Mouse (Mus musculus) megakaryocyte-erythroid progenitor cell, adult 5-6 weeks (primary cell): Measurements from ENCODE around the gene Olfr1048. TPM values are rescaled to one million over a fixed set of nuclear protein-coding genes. Genes with fewer than 3 reads are reported as not detected.
"Not testable (repeated sequence)": the region's sequence is repeated elsewhere in the genome, so short reads cannot be mapped to it uniquely, and the experiment has no call there.

Experiments used
- ATAC-seq: replicated peaks from 2 replicates; pipeline ENCODE4 v1.8.0; 2016; ENCODE audit warnings: mild to moderate bottlenecking, inconsistent platforms; ENCODE audit not compliant: severe bottlenecking, poor library complexity, low FRiP score, low TSS enrichment
- total RNA-seq, 2 experiments: library from RNA; stranded (forward) in 1 of 2; stranded (reverse) in 1 of 2; fragments of 200-1000, 215-1000 nt in 1 of 2; fragments of >200 nt in 1 of 2; fragmentation: Nextera tagmentation in 1 of 2; gene quantifications; 2 replicates each; pipeline ENCODE4 v1.2.3; 2014 to 2017

The Olfr1048 gene
- total RNA-seq (2014; fragmentation: Nextera tagmentation) (not detected in 2 replicates), total RNA-seq (2017) (not detected in 2 replicates)

GRCm38 (mm10) chr2:86240189-86240588 is at the start of gene Olfr1048:
TSS of gene Olfr1048 (minus strand) at chr2:86240289.
- ATAC-seq: no peak

GRCm38 (mm10) chr2:86278988-86279387 is 38.9 kb upstream of the Olfr1048 start, which contains the start of gene Olfr1051:
TSS of gene Olfr1051 (minus strand) at chr2:86279088.
- ATAC-seq: not testable (repeated sequence)

- not testable (repeated sequence) for ATAC-seq
Observed at GRCm38 (mm10) chr2:86258228-86258627, 18.1 kb upstream of the Olfr1048 start, which contains the start of gene Olfr1049. TSS of gene Olfr1049 (minus strand) at chr2:86258328.

DNA sequence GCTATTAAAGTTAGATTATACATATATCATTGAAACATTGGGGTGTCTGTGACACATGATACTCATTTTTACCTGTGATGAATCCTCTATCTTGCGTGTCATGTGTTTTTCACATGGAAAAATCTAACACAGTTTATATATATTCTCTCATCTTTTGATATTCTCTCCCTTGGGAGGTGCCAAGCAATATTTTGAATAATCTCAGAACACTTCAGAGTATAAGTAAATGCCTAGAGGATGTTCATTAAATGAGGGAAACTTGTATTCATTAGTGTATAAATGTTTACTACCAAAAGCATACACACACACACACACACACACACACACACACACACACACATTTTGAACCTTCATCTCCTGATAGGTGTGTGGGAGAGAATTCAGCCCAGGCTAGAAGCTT is 8.8 kb downstream of the Olfr1048 start, which contains the start of gene Olfr1047:
Gene Olfr1047, minus strand, starts transcription at position 101 of the 400 bp plus-strand sequence.
- ATAC-seq: no peak

GRCm38 (mm10) chr2:86219214-86219613 is 20.9 kb downstream of the Olfr1048 start, which contains the start of gene Olfr1046:
TSS of gene Olfr1046 (minus strand) at chr2:86219314.
- no peak for ATAC-seq

DNA sequence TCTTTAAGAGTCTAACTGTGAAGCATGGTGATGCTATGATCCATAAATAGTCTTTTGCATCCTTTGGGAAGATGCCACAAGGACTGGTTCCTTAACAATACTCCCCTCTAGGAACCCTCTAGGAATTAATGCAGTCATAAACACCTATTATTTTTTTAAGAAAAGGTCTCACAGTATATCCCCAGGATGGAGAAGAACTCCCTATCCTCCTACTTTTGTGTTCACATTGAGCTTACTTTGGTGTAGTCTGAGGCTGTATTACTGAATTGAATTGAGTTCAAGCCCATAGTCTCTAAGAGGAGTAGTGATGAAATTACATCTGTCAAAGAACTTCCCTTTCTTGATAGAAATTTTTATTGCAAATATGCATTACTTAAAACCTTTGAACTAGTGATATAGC is 37.2 kb downstream of the Olfr1048 start, which contains the start of gene Olfr1045:
Gene Olfr1045, minus strand, starts transcription at position 101 of the 400 bp plus-strand sequence.
- ATAC-seq: no peak

DNA sequence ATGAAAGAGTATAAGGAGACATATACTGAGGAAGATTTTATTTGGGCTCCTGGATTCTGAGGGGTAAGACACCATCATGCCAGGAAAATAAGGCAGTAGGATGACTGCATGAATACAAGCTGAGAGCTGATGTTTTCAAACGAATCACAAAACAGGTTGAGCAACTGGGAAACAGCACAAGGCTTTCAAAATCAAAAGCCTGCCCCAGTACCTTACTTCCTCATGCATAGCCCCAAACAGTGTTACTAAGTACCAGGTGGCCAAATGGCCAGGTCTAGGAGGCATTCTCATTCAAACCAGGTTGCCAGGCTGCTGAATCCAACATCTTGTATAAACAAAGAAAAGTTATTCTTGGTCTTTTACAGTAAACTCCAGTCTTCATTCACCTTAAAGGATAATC is 44.2 kb downstream of the Olfr1048 start:
- ATAC-seq: no peak

- ATAC-seq: no peak
Observed at GRCm38 (mm10) chr2:86185583-86185982, 54.5 kb downstream of the Olfr1048 start, which contains the start of gene Olfr52. TSS of gene Olfr52 (minus strand) at chr2:86185683.

Other genes starting within 250 kb of the Olfr1048 start
- gene Olfr1031, start 250.0 kb downstream of the Olfr1048 start, total RNA-seq (2014; fragmentation: Nextera tagmentation): not detected in 2 replicates
- not detected in 2 replicates for gene Olfr1031, start 250.0 kb downstream of the Olfr1048 start, total RNA-seq (2017)
- not detected in 2 replicates for gene Olfr1032, start 234.7 kb downstream of the Olfr1048 start, total RNA-seq (2014; fragmentation: Nextera tagmentation)
- gene Olfr1032, start 234.7 kb downstream of the Olfr1048 start, total RNA-seq (2017): not detected in 2 replicates
- gene Olfr1033, start 219.7 kb downstream of the Olfr1048 start, total RNA-seq (2014; fragmentation: Nextera tagmentation): 0.09 TPM in 1 of 2 replicates, not detected in the other
- gene Olfr1033, start 219.7 kb downstream of the Olfr1048 start, total RNA-seq (2017): not detected in 2 replicates
- gene Olfr1034, start 194.4 kb downstream of the Olfr1048 start, total RNA-seq (2014; fragmentation: Nextera tagmentation): not detected in 2 replicates
- gene Olfr1034, start 194.4 kb downstream of the Olfr1048 start, total RNA-seq (2017): not detected in 2 replicates
- gene Olfr1036, start 166.3 kb downstream of the Olfr1048 start, total RNA-seq (2014; fragmentation: Nextera tagmentation): not detected in 2 replicates
- not detected in 2 replicates for gene Olfr1036, start 166.3 kb downstream of the Olfr1048 start, total RNA-seq (2017)
- gene Olfr1037, start 152.9 kb downstream of the Olfr1048 start, total RNA-seq (2014; fragmentation: Nextera tagmentation): not detected in 2 replicates
- gene Olfr1037, start 152.9 kb downstream of the Olfr1048 start, total RNA-seq (2017): not detected in 2 replicates
- gene Olfr1039, start 104.4 kb downstream of the Olfr1048 start, total RNA-seq (2014; fragmentation: Nextera tagmentation): not detected in 2 replicates
- not detected in 2 replicates for gene Olfr1039, start 104.4 kb downstream of the Olfr1048 start, total RNA-seq (2017)
- not detected in 2 replicates for gene Olfr1040, start 93.6 kb downstream of the Olfr1048 start, total RNA-seq (2014; fragmentation: Nextera tagmentation)
- not detected in 2 replicates for gene Olfr1040, start 93.6 kb downstream of the Olfr1048 start, total RNA-seq (2017)
- gene Olfr1042, start 78.5 kb downstream of the Olfr1048 start, total RNA-seq (2014; fragmentation: Nextera tagmentation): not detected in 2 replicates
- not detected in 2 replicates for gene Olfr1042, start 78.5 kb downstream of the Olfr1048 start, total RNA-seq (2017)
- not detected in 2 replicates for gene Olfr1043, start 72.8 kb downstream of the Olfr1048 start, total RNA-seq (2014; fragmentation: Nextera tagmentation)
- not detected in 2 replicates for gene Olfr1043, start 72.8 kb downstream of the Olfr1048 start, total RNA-seq (2017)
- not detected in 2 replicates for gene Olfr1044, start 62.5 kb downstream of the Olfr1048 start, total RNA-seq (2014; fragmentation: Nextera tagmentation)
- not detected in 2 replicates for gene Olfr1044, start 62.5 kb downstream of the Olfr1048 start, total RNA-seq (2017)
- gene Olfr52, start 54.6 kb downstream of the Olfr1048 start, total RNA-seq (2014; fragmentation: Nextera tagmentation): not detected in 2 replicates
- gene Olfr52, start 54.6 kb downstream of the Olfr1048 start, total RNA-seq (2017): not detected in 2 replicates
- gene Olfr1045, start 37.3 kb downstream of the Olfr1048 start, total RNA-seq (2014; fragmentation: Nextera tagmentation): not detected in 2 replicates
- not detected in 2 replicates for gene Olfr1045, start 37.3 kb downstream of the Olfr1048 start, total RNA-seq (2017)
- gene Olfr1046, start 21.0 kb downstream of the Olfr1048 start, total RNA-seq (2014; fragmentation: Nextera tagmentation): not detected in 2 replicates
- not detected in 2 replicates for gene Olfr1046, start 21.0 kb downstream of the Olfr1048 start, total RNA-seq (2017)
- not detected in 2 replicates for gene Olfr1047, start 8.9 kb downstream of the Olfr1048 start, total RNA-seq (2014; fragmentation: Nextera tagmentation)
- gene Olfr1047, start 8.9 kb downstream of the Olfr1048 start, total RNA-seq (2017): not detected in 2 replicates
- gene Olfr1049, start 18.0 kb upstream of the Olfr1048 start, total RNA-seq (2014; fragmentation: Nextera tagmentation): not detected in 2 replicates
- gene Olfr1049, start 18.0 kb upstream of the Olfr1048 start, total RNA-seq (2017): not detected in 2 replicates
- gene Olfr1051, start 38.8 kb upstream of the Olfr1048 start, total RNA-seq (2014; fragmentation: Nextera tagmentation): not detected in 2 replicates
- not detected in 2 replicates for gene Olfr1051, start 38.8 kb upstream of the Olfr1048 start, total RNA-seq (2017)
- gene Olfr1052, start 52.2 kb upstream of the Olfr1048 start, total RNA-seq (2014; fragmentation: Nextera tagmentation): not detected in 2 replicates
- gene Olfr1052, start 52.2 kb upstream of the Olfr1048 start, total RNA-seq (2017): not detected in 2 replicates
- gene Olfr1053, start 75.0 kb upstream of the Olfr1048 start, total RNA-seq (2014; fragmentation: Nextera tagmentation): not detected in 2 replicates
- not detected in 2 replicates for gene Olfr1053, start 75.0 kb upstream of the Olfr1048 start, total RNA-seq (2017)
- not detected in 2 replicates for gene Olfr1054, start 95.1 kb upstream of the Olfr1048 start, total RNA-seq (2014; fragmentation: Nextera tagmentation)
- gene Olfr1054, start 95.1 kb upstream of the Olfr1048 start, total RNA-seq (2017): not detected in 2 replicates
- gene Olfr1055, start 110.0 kb upstream of the Olfr1048 start, total RNA-seq (2014; fragmentation: Nextera tagmentation): not detected in 2 replicates
- not detected in 2 replicates for gene Olfr1055, start 110.0 kb upstream of the Olfr1048 start, total RNA-seq (2017)
- gene Olfr1056, start 122.2 kb upstream of the Olfr1048 start, total RNA-seq (2014; fragmentation: Nextera tagmentation): not detected in 2 replicates
- gene Olfr1056, start 122.2 kb upstream of the Olfr1048 start, total RNA-seq (2017): not detected in 2 replicates
- not detected in 2 replicates for gene Olfr1057, start 138.1 kb upstream of the Olfr1048 start, total RNA-seq (2014; fragmentation: Nextera tagmentation)
- not detected in 2 replicates for gene Olfr1057, start 138.1 kb upstream of the Olfr1048 start, total RNA-seq (2017)
- gene Olfr1058, start 148.3 kb upstream of the Olfr1048 start, total RNA-seq (2014; fragmentation: Nextera tagmentation): not detected in 2 replicates
- not detected in 2 replicates for gene Olfr1058, start 148.3 kb upstream of the Olfr1048 start, total RNA-seq (2017)
- gene Olfr1061, start 173.8 kb upstream of the Olfr1048 start, total RNA-seq (2014; fragmentation: Nextera tagmentation): not detected in 2 replicates
- not detected in 2 replicates for gene Olfr1061, start 173.8 kb upstream of the Olfr1048 start, total RNA-seq (2017)
- not detected in 2 replicates for gene Olfr1062, start 186.5 kb upstream of the Olfr1048 start, total RNA-seq (2014; fragmentation: Nextera tagmentation)
- not detected in 2 replicates for gene Olfr1062, start 186.5 kb upstream of the Olfr1048 start, total RNA-seq (2017)
- gene Olfr1065, start 210.3 kb upstream of the Olfr1048 start, total RNA-seq (2014; fragmentation: Nextera tagmentation): not detected in 2 replicates
- gene Olfr1065, start 210.3 kb upstream of the Olfr1048 start, total RNA-seq (2017): not detected in 2 replicates
- not detected in 2 replicates for gene Olfr1066, start 216.0 kb upstream of the Olfr1048 start, total RNA-seq (2014; fragmentation: Nextera tagmentation)
- not detected in 2 replicates for gene Olfr1066, start 216.0 kb upstream of the Olfr1048 start, total RNA-seq (2017)
- gene Olfr228, start 247.1 kb upstream of the Olfr1048 start, total RNA-seq (2014; fragmentation: Nextera tagmentation): not detected in 2 replicates
- gene Olfr228, start 247.1 kb upstream of the Olfr1048 start, total RNA-seq (2017): not detected in 2 replicates